Mouse (Mus musculus) limb, embryonic 10.5 days (tissue): ENCODE measurements around the gene Psmc2. TPM values are rescaled to one million over a fixed set of nuclear protein-coding genes. Genes with fewer than 3 reads are reported as not detected.

Source experiments
- DNase-seq: peaks from one replicate; pipeline ENCODE4 v3.0.0-alpha.2; 2017; ENCODE audit warnings: low spot score
- H3K27ac ChIP-seq: fragments of 300-500 bp; sonication (generic); 2 replicates; pipeline ENCODE4 v1.5.1; 2016; ENCODE audit warnings: mild to moderate bottlenecking
- H3K27me3 ChIP-seq: fragments of 300-500 bp; sonication (generic); 2 replicates; pipeline ENCODE4 v1.6.1; 2016; ENCODE audit warnings: low read depth, mild to moderate bottlenecking; ENCODE audit not compliant: poor library complexity, severe bottlenecking
- H3K36me3 ChIP-seq: fragments of 300-500 bp; sonication (generic); 2 replicates; pipeline ENCODE4 v1.6.1; 2016; ENCODE audit warnings: mild to moderate bottlenecking, moderate library complexity
- H3K4me1 ChIP-seq: fragments of 300-500 bp; sonication (generic); 2 replicates; pipeline ENCODE4 v1.6.1; 2016
- H3K4me3 ChIP-seq: fragments of 300-500 bp; sonication (generic); 2 replicates; pipeline ENCODE4 v1.5.1; 2016; ENCODE audit warnings: mild to moderate bottlenecking, moderate library complexity
- H3K9me3 ChIP-seq: fragments of 300-500 bp; sonication (generic); replicated peaks from 2 replicates; pipeline ENCODE4 v1.6.1; 2016; ENCODE audit warnings: mild to moderate bottlenecking
- WGBS: fragments of 180-500 bp; shearing (Covaris S2); methylation state at CpG from one replicate; pipeline ENCODE4 v1.1.7; 2016; 5-methylcytosine and 5-hydroxymethylcytosine counted together
- polyA plus RNA-seq: library from polyadenylated mRNA; unstranded; fragments of >200 nt; fragmentation: Nextera tagmentation; extraction: Ambion mirVana; gene quantifications from 2 replicates; pipeline ENCODE4 v1.2.1, GENCODE M21; 2016

Psmc2 gene
- polyA plus RNA-seq, 1 experiment from 2014 or later = 227 TPM

DNA sequence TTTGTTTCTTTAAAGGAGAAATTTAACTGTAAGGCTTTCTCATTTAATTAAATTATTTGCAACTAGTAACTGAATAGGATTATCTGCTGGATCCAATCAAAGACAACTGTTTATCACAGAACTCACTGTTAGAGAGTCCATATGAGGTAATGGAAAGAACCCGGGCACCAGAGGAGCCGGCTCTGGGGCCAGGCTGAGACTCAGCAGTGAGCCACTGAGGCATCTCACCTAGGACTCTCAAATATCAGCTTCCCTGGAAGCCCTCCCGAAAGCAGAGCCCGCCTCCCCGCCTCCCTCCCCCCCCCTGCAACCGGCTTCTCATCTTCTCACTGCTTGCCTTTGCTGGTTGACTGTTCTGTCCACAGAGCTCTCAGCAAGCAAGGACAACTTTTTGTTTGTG, 42.6 kb downstream of the Psmc2 start:
- H3K9me3 ChIP-seq = no peaks in the 10 kb centered on the region
- 22% methylated on average over 4 of the region's 6 CpGs for WGBS
- H3K36me3 ChIP-seq = no peaks in the 10 kb centered on the region
- DNase-seq = no peak
- H3K27ac ChIP-seq = no peak overlapping the region
- no peak overlapping the region for H3K4me3 ChIP-seq
- no peaks in the 10 kb centered on the region for H3K27me3 ChIP-seq
- H3K4me1 ChIP-seq = no peaks in the 10 kb centered on the region

DNA sequence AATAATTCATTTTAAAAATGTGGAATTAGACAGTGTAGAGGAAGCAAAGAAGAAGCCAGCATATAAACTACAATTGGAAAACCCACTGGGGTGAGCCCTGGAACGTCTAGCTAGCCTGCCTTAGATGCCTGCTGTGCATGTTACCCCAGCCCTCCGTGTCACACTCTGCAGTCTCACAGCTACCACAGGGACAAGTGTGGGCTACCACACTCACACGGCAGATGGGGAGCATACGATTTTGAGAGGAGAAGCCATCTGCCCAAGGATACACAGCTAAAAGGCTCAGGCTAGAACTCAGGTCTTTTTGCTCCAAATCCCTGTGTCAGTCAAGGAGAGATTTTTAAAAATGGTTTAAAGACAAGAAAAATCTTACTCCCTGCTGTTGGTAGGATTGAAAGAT, 43.8 kb downstream of the Psmc2 start:
- no peak overlapping the region for H3K4me3 ChIP-seq
- H3K27me3 ChIP-seq = no peaks in the 10 kb centered on the region
- H3K9me3 ChIP-seq = no peaks in the 10 kb centered on the region
- no peaks in the 10 kb centered on the region for H3K36me3 ChIP-seq
- no peak overlapping the region for H3K27ac ChIP-seq
- no peak for DNase-seq
- 74% methylated on average over 4 of the region's 4 CpGs for WGBS
- no peaks in the 10 kb centered on the region for H3K4me1 ChIP-seq

DNA sequence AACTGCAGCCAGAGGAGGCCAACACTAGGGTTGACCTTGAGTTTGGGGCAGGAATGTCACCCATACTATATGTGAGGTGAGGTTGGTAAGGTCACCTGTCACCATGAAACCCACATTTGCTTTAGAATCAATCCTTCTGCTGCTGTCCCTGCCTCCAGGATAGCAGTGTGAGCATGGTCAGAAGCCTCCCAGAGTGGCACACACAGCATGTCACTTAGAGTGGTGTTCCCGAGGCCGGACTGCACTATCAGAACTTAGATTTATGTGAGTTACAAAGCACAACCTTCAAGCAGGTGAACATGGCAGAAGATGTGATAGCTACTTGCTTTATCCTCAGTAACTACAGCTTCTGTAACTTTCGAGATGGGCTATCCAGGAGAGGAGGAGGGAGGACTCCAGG, 46.7 kb downstream of the Psmc2 start:
- H3K27me3 ChIP-seq = no peaks in the 10 kb centered on the region
- no peaks in the 10 kb centered on the region for H3K4me1 ChIP-seq
- H3K4me3 ChIP-seq = no peak overlapping the region
- 80% methylated on average over 3 of the region's 3 CpGs for WGBS
- H3K27ac ChIP-seq = no peak overlapping the region
- no peaks in the 10 kb centered on the region for H3K9me3 ChIP-seq
- H3K36me3 ChIP-seq = no peaks in the 10 kb centered on the region
- no peak for DNase-seq

DNA sequence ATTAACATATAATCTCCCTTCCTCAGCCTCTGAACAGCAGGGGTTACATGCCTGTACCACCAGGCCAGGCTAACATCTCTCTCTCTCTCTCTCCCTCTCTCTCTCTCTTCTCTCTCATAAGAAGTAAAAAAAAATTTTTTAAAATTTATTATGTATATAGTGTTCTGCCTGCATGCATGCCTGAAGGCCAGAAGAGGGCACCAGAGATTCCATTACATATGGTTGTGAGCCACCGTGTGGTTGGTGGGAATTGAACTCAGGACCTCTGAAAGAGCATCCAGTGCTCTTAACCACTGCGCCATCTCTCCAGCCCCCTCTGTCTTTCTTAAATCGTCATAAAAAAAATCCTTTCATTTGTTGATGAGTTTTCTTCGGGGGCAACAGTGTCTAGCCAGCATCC, 59.6 kb downstream of the Psmc2 start:
- Histone ChIP-seq H3K9me3 (no peaks in the 10 kb centered on the region), H3K4me3 (no peak overlapping the region), H3K36me3 (no peaks in the 10 kb centered on the region), H3K27ac (no peak overlapping the region), H3K27me3 (no peaks in the 10 kb centered on the region), H3K4me1 (no peaks in the 10 kb centered on the region)
- 71% methylated on average over 4 of the region's 4 CpGs for WGBS
- DNase-seq = no peak

DNA sequence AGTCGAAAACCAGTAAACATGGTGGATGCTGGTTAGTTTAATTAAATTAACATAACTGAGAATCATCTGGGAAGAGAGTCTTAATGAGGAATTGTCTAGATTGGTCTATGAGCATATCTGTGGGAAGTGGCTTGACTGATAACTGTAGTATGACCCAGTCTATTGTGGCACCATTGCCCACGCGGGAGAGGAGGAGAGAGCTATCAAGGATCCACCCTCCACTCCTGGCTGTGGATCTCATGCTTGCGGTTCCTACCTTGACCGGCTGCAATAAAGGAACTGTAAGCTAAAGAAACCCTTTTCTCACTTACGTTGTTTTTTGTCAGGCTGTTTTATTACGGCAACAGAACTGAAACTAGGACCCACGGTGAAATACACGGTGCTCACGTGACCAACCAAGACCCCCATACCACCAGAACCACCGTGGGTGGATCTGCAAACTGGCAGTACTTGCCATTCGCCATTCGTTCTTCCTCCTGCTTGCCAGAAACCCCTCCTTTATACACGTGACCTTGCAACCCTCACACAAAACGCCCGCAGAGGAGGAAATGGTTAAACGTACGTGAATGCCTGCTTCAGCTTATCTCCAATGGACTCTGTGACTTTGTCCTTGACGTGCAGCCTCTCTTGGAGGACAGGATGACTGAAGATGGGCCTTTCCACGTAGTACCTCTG, 61.7 kb downstream of the Psmc2 start:
- Histone ChIP-seq H3K36me3 (no peaks in the 10 kb centered on the region), H3K27ac (no peak overlapping the region), H3K27me3 (no peaks in the 10 kb centered on the region), H3K4me1 (no peaks in the 10 kb centered on the region), H3K4me3 (no peak overlapping the region), H3K9me3 (no peaks in the 10 kb centered on the region)
- no peak for DNase-seq
- 88% methylated on average over 20 of the region's 20 CpGs for WGBS

DNA sequence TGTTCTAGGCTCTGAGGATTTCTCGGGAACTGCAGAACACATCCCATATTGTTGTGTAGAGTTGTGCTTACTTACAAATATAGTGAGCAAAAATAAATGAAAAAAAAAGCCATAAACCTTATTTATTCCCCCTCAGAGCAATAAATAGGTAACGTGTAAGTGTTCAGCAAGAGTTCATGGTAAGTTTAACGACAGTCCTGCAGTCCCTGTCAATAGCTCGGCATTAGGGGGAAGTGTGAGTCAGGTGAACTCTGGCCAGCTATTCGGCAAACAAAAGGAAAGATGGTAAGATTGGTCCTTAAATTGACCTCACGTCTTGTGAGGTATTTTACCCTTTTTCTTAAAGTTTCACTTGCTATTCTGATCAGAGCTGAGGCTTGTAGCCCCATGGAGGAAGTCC, 62.4 kb downstream of the Psmc2 start:
- Histone ChIP-seq H3K4me1 (no peaks in the 10 kb centered on the region), H3K36me3 (no peaks in the 10 kb centered on the region), H3K9me3 (no peaks in the 10 kb centered on the region), H3K27me3 (no peaks in the 10 kb centered on the region), H3K4me3 (no peak overlapping the region), H3K27ac (no peak overlapping the region)
- 70% methylated on average over 6 of the region's 6 CpGs for WGBS
- DNase-seq = no peak

DNA sequence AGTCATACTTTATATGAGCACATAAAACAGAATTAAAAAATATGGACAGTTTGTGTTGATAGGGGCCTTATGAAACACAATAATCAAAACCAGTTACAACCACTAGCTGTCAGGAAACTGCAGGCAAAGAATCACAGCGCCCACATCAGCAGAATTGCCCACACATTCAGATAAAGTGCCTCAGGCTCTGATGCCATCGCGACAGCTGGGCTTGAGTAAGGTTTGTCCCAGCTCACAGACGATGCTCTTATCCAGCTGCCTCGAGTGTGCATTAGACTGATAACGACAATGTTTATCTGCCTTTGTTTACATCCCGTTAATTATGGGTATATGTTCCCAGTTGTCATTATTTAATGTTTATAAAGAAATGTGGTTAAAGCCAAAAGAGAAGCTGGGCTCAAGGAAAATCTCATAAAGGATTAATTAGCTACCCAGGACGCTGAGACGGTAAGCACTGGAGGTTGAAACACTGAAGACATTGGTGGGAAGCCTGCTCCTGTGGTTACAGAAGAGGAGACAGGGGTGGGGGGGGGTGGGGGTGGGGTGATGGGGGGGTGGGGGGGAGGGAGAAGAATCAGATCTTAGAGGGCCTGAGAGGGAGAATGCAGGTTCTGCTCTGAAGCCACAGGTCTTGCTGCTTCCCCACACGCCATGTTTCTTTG, 66.7 kb downstream of the Psmc2 start:
- Histone ChIP-seq H3K4me1 (no peaks in the 10 kb centered on the region), H3K36me3 (no peaks in the 10 kb centered on the region), H3K27me3 (no peaks in the 10 kb centered on the region), H3K27ac (no peak overlapping the region), H3K4me3 (no peak overlapping the region), H3K9me3 (no peaks in the 10 kb centered on the region)
- no peak for DNase-seq
- WGBS = 64% methylated on average over 10 of the region's 10 CpGs

Other genes starting within 250 kb of the Psmc2 start
- 8.7 and 19.3 TPM in 2 replicates for gene Lrrc17, start 241.7 kb upstream of the Psmc2 start, polyA plus RNA-seq
- gene Fbxl13, start 139.6 kb upstream of the Psmc2 start, polyA plus RNA-seq = 0.15 TPM in 1 of 2 replicates, not detected in the other
- gene Armc10, start 139.5 kb upstream of the Psmc2 start, polyA plus RNA-seq = 50.3 and 61.9 TPM in 2 replicates
- 2.8 TPM in 2 replicates for gene Napepld, start 83.9 kb upstream of the Psmc2 start, polyA plus RNA-seq
- gene Pmpcb, start 48.1 kb upstream of the Psmc2 start, polyA plus RNA-seq = 84.4 and 85.5 TPM in 2 replicates
- gene Dnajc2, start within 50 bp of the Psmc2 start, polyA plus RNA-seq = 83.5 and 91.3 TPM in 2 replicates
- gene Slc26a5, start 80.3 kb downstream of the Psmc2 start, polyA plus RNA-seq = 0.05 TPM in 1 of 2 replicates, not detected in the other